Mouse (Mus musculus) lung, postnatal 0 days (tissue): Measurements from ENCODE around the gene Aco2. TPM values are rescaled to one million over a fixed set of nuclear protein-coding genes. Genes with fewer than 3 reads are reported as not detected.
A peak's percentile ranks its signal among the peaks of the same experiment; 100 is the strongest.

ENCODE experiments used
- ATAC-seq: fragments of 200-750 bp; cut with Nextera tagmentation; 2 replicates; pipeline ENCODE4 v1.8.0; 2017; ENCODE audit warnings: moderate library complexity
- DNase-seq: peaks from one replicate; pipeline ENCODE4 v3.0.0-alpha.2; 2016; ENCODE audit warnings: low spot score
- H3K27ac ChIP-seq: fragments of 300-500 bp; sonication (generic); 2 replicates; pipeline ENCODE4 v1.5.1; 2014; ENCODE audit warnings: antibody characterized with exemption, mild to moderate bottlenecking, low read length, mixed read lengths
- H3K27me3 ChIP-seq: fragments of 300-500 bp; sonication (generic); replicated peaks from 2 replicates; pipeline ENCODE4 v1.6.1; 2014; ENCODE audit warnings: low read length, mixed read lengths; ENCODE audit not compliant: insufficient read depth
- H3K36me3 ChIP-seq: fragments of 300-500 bp; sonication (generic); 2 replicates; pipeline ENCODE4 v1.6.1; 2014; ENCODE audit warnings: low read length, mixed read lengths; ENCODE audit not compliant: insufficient read depth
- H3K4me1 ChIP-seq: fragments of 300-500 bp; sonication (generic); 2 replicates; pipeline ENCODE4 v1.6.1; 2014; ENCODE audit warnings: antibody characterized with exemption, low read depth, low read length, mixed read lengths; ENCODE audit not compliant: insufficient read depth
- H3K4me2 ChIP-seq: fragments of 300-500 bp; sonication (generic); replicated peaks from 2 replicates; pipeline ENCODE4 v1.6.1; 2014; ENCODE audit warnings: low read depth, mild to moderate bottlenecking, low read length, moderate library complexity, mixed read lengths
- H3K4me3 ChIP-seq: fragments of 300-500 bp; sonication (generic); 2 replicates; pipeline ENCODE4 v1.5.1; 2014; ENCODE audit warnings: low read depth, low read length
- H3K9ac ChIP-seq: fragments of 300-500 bp; sonication (generic); replicated peaks from 2 replicates; pipeline ENCODE4 v1.6.1; 2014; ENCODE audit warnings: low read depth, mild to moderate bottlenecking
- H3K9me3 ChIP-seq: fragments of 300-500 bp; sonication (generic); 2 replicates; pipeline ENCODE4 v1.6.1; 2016; ENCODE audit warnings: low read length, mixed read lengths
- CTCF ChIP-seq: IDR thresholded peaks from 2 replicates; pipeline ENCODE4 v1.5.1; 2016; ENCODE audit warnings: antibody characterized with exemption, mild to moderate bottlenecking
- EP300 ChIP-seq: IDR thresholded peaks from 2 replicates; pipeline ENCODE4 v1.6.1; 2016; ENCODE audit warnings: antibody characterized with exemption, mild to moderate bottlenecking, control low read depth
- WGBS: fragments of 180-500 bp; shearing (Covaris S2); extraction: QIAGEN DNeasy Blood & Tissue Kit; methylation state at CpG from one replicate; pipeline ENCODE4 v1.1.7; 2014; 5-methylcytosine and 5-hydroxymethylcytosine counted together
- polyA plus RNA-seq: library from polyadenylated mRNA; unstranded; fragments of >200 nt; fragmentation: Nextera tagmentation; extraction: Ambion mirVana; gene quantifications from 2 replicates; pipeline ENCODE4 v1.2.1, GENCODE M21; 2015

Aco2 gene
- polyA plus RNA-seq, 1 experiment from 2014 or later, result 90.8 TPM

- no peaks in the 10 kb centered on the region for H3K4me1 ChIP-seq
- no peak overlapping the region for H3K4me2 ChIP-seq
- no peaks in the 10 kb centered on the region for H3K27me3 ChIP-seq
- H3K9me3 ChIP-seq, result no peaks in the 10 kb centered on the region
- DNase-seq, result no peak
- no peak for ATAC-seq
- WGBS, result 88% methylated on average over 9 of the region's 9 CpGs
- no peak overlapping the region for H3K4me3 ChIP-seq
- TF ChIP-seq EP300 (no peak), CTCF (no peak)
- H3K9ac ChIP-seq, result no peak overlapping the region
- H3K36me3 ChIP-seq, result no peaks in the 10 kb centered on the region
- no peak overlapping the region for H3K27ac ChIP-seq
Measured at GRCm38 (mm10) chr15:81954151-81954583, 82.1 kb downstream of the Aco2 start.

DNA sequence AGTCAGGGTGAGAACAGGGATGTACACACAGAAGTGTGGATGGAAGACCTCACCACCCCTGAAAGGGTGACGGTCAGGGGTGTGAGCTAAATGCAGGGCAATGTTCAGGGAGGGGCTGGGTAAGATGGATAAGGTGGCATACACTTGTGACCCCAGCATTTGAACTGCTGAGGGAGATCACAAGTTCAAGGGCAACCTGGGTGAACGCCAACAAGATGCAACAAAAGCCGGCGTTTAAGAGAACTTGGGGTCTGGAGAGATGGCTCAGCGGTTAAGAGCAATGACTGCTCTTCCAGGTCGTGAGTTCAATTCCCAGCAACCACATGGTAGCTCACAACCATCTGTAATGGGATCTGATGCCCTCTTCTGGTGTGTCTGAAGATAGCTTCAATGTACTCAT is 82.6 kb downstream of the Aco2 start:
- Histone ChIP-seq H3K9me3 (no peaks in the 10 kb centered on the region), H3K36me3 (no peaks in the 10 kb centered on the region), H3K4me3 (no peak overlapping the region), H3K9ac (no peak overlapping the region), H3K4me1 (no peaks in the 10 kb centered on the region), H3K27me3 (no peaks in the 10 kb centered on the region), H3K4me2 (no peak overlapping the region), H3K27ac (no peak overlapping the region)
- ATAC-seq, result no peak
- 89% methylated on average over 6 of the region's 6 CpGs for WGBS
- no peak for TF ChIP-seq EP300
- TF ChIP-seq CTCF, result no peak
- no peak for DNase-seq

GRCm38 (mm10) chr15:81955414-81955813 is 83.3 kb downstream of the Aco2 start:
- DNase-seq (no peak), ATAC-seq (no peak)
- Histone ChIP-seq H3K4me1 (no peaks in the 10 kb centered on the region), H3K4me2 (no peak overlapping the region), H3K4me3 (no peak overlapping the region), H3K36me3 (no peaks in the 10 kb centered on the region), H3K9ac (no peak overlapping the region), H3K27me3 (no peaks in the 10 kb centered on the region), H3K9me3 (no peaks in the 10 kb centered on the region), H3K27ac (no peak overlapping the region)
- 91% methylated on average over 15 of the region's 15 CpGs for WGBS
- no peak for TF ChIP-seq CTCF
- no peak for TF ChIP-seq EP300

- Histone ChIP-seq H3K4me2 (no peak overlapping the region), H3K9ac (no peak overlapping the region), H3K27me3 (no peaks in the 10 kb centered on the region), H3K27ac (no peak overlapping the region), H3K4me3 (no peak overlapping the region), H3K9me3 (no peaks in the 10 kb centered on the region), H3K36me3 (no peaks in the 10 kb centered on the region), H3K4me1 (no peaks in the 10 kb centered on the region)
- TF ChIP-seq CTCF, result peak; percentile 93
- no peak for TF ChIP-seq EP300
- ATAC-seq, result no peak
- peak; percentile 53 for DNase-seq
- 56% methylated on average over 8 of the region's 8 CpGs for whole genome bisulfite sequencing
Measured at GRCm38 (mm10) chr15:81956457-81956856, 84.3 kb downstream of the Aco2 start.

- ATAC-seq (no peak), DNase-seq (no peak)
- WGBS, result 78% methylated on average over 11 of the region's 11 CpGs
- Histone ChIP-seq H3K27me3 (no peaks in the 10 kb centered on the region), H3K4me2 (no peak overlapping the region), H3K4me3 (no peak overlapping the region), H3K9me3 (no peaks in the 10 kb centered on the region), H3K36me3 (no peaks in the 10 kb centered on the region), H3K4me1 (no peaks in the 10 kb centered on the region), H3K27ac (no peak overlapping the region), H3K9ac (no peak overlapping the region)
- no peak for TF ChIP-seq EP300
- TF ChIP-seq CTCF, result no peak
Measured at GRCm38 (mm10) chr15:81957598-81957997, 85.5 kb downstream of the Aco2 start.

GRCm38 (mm10) chr15:81958906-81959305 is 86.8 kb downstream of the Aco2 start:
- Histone ChIP-seq H3K4me1 (no peaks in the 10 kb centered on the region), H3K27ac (no peak overlapping the region), H3K4me3 (no peak overlapping the region), H3K4me2 (no peak overlapping the region), H3K9me3 (no peaks in the 10 kb centered on the region), H3K27me3 (no peaks in the 10 kb centered on the region), H3K36me3 (no peaks in the 10 kb centered on the region), H3K9ac (no peak overlapping the region)
- TF ChIP-seq EP300 (no peak), CTCF (no peak)
- DNase-seq (no peak), ATAC-seq (no peak)
- 70% methylated on average over 3 of the region's 3 CpGs for WGBS
